Mouse (Mus musculus) kidney, embryonic 15.5 days (tissue): ENCODE measurements around the gene Pgrmc1. TPM values are rescaled to one million over a fixed set of nuclear protein-coding genes. Genes with fewer than 3 reads are reported as not detected.
"Not testable (repeated sequence)": the region's sequence is repeated elsewhere in the genome, so short reads cannot be mapped to it uniquely, and the experiment has no call there.

Experiments
- ATAC-seq: fragments of 200-750 bp; cut with Nextera tagmentation; replicated peaks from 2 replicates; pipeline ENCODE4 v1.8.0; 2017; ENCODE audit warnings: moderate TSS enrichment; ENCODE audit not compliant: low FRiP score
- H3K27ac ChIP-seq: fragments of 300-500 bp; sonication (generic); 2 replicates; pipeline ENCODE4 v1.5.1; 2015; ENCODE audit warnings: mild to moderate bottlenecking, inconsistent platforms
- H3K27me3 ChIP-seq: fragments of 300-500 bp; sonication (generic); 2 replicates; pipeline ENCODE4 v1.6.1; 2015; ENCODE audit warnings: inconsistent platforms
- H3K36me3 ChIP-seq: fragments of 300-500 bp; sonication (generic); 2 replicates; pipeline ENCODE4 v1.6.1; 2015; ENCODE audit warnings: inconsistent platforms
- H3K4me1 ChIP-seq: fragments of 300-500 bp; sonication (generic); 2 replicates; pipeline ENCODE4 v1.6.1; 2015; ENCODE audit warnings: inconsistent platforms
- H3K4me2 ChIP-seq: fragments of 300-500 bp; sonication (generic); 2 replicates; pipeline ENCODE4 v1.6.1; 2015; ENCODE audit warnings: moderate library complexity, mild to moderate bottlenecking, inconsistent platforms
- H3K4me3 ChIP-seq: fragments of 300-500 bp; sonication (generic); replicated peaks from 2 replicates; pipeline ENCODE4 v1.5.1; 2015; ENCODE audit warnings: mild to moderate bottlenecking, inconsistent platforms
- H3K9ac ChIP-seq: fragments of 300-500 bp; sonication (generic); 2 replicates; pipeline ENCODE4 v1.6.1; 2015; ENCODE audit warnings: mild to moderate bottlenecking, inconsistent platforms
- H3K9me3 ChIP-seq: fragments of 300-500 bp; sonication (generic); replicated peaks from 2 replicates; pipeline ENCODE4 v1.6.1; 2016; ENCODE audit warnings: inconsistent platforms
- WGBS: fragments of 180-500 bp; shearing (Covaris S2); methylation state at CpG from one replicate; pipeline ENCODE4 v1.1.7; 2015; ENCODE audit warnings: mixed read lengths; 5-methylcytosine and 5-hydroxymethylcytosine counted together
- polyA plus RNA-seq: library from polyadenylated mRNA; unstranded; fragments of >200 nt; fragmentation: Nextera tagmentation; extraction: Ambion mirVana; gene quantifications from 2 replicates; pipeline ENCODE4 v1.2.1, GENCODE M21; 2015

The Pgrmc1 gene
- polyA plus RNA-seq, 1 experiment from 2014 or later, result 289 TPM

DNA sequence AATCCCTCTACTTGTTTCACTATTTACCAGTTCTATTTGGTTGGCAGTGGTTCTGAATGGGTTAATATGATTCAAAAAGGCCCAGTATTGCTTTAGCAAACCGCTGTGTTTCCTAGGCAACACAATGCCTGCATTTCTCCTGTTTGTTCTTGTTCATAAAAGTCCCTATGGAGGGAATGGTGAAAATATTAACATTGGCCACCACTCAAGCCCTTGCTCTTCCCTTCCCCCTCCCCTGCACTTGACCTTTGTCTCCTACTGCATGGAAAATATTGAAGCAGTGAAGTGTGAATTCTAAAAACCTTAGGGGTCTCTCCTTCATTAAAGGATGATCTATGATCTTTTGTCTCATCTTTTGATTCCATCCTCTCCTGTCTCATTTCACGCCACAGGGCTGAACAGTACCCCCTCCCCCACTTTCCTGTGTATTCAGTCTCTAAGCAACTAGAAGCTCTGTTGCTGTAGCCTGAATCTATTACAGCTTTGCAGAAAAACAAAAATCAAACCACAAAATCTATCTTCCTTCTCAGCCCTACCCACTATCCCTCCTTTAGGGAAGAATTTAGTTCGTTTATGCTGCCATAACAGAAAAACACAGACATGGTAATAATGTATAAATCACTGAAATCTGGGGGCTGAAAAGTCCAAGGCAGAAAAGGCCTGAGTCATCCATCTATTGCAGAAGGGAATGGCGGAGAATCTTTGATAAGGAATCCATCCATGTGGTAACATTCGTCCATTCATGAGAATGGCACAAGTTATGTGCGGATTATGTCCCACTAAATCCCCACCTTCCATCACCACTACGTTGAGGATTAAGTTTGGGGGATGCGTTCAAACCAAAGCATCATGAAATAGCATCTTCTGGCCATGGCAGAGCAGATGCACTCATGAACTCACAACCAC is 10.4 kb upstream of the Pgrmc1 start:
- Histone ChIP-seq H3K4me2 (no peak overlapping the region), H3K4me3 (no peak overlapping the region), H3K4me1 (no peaks in the 10 kb centered on the region), H3K27me3 (no peaks in the 10 kb centered on the region), H3K9ac (no peak overlapping the region), H3K36me3 (no peaks in the 10 kb centered on the region), H3K27ac (no peak overlapping the region), H3K9me3 (no peaks in the 10 kb centered on the region)
- no peak for ATAC-seq
- 68% methylated on average over 8 of the region's 8 CpGs for WGBS

- no peaks in the 10 kb centered on the region for H3K4me1 ChIP-seq
- H3K9me3 ChIP-seq, result no peaks in the 10 kb centered on the region
- H3K4me2 ChIP-seq, result no peak overlapping the region
- H3K9ac ChIP-seq, result no peak overlapping the region
- H3K27me3 ChIP-seq, result no peaks in the 10 kb centered on the region
- ATAC-seq, result no peak
- H3K36me3 ChIP-seq, result no peaks in the 10 kb centered on the region
- WGBS, result 70% methylated on average over 7 of the region's 7 CpGs
- no peak overlapping the region for H3K27ac ChIP-seq
- no peak overlapping the region for H3K4me3 ChIP-seq
Measured at GRCm38 (mm10) chrX:36590266-36590665, 7.7 kb upstream of the Pgrmc1 start.

- H3K9me3 ChIP-seq, result no peaks in the 10 kb centered on the region
- no peak overlapping the region for H3K4me2 ChIP-seq
- no peak overlapping the region for H3K9ac ChIP-seq
- H3K4me1 ChIP-seq, result no peaks in the 10 kb centered on the region
- H3K27ac ChIP-seq, result no peak overlapping the region
- no peaks in the 10 kb centered on the region for H3K27me3 ChIP-seq
- no peak overlapping the region for H3K4me3 ChIP-seq
- no peak for ATAC-seq
- 59% methylated on average over 1 of the region's 1 CpGs for WGBS
- no peaks in the 10 kb centered on the region for H3K36me3 ChIP-seq
Measured at GRCm38 (mm10) chrX:36591120-36591519, 6.9 kb upstream of the Pgrmc1 start.

DNA sequence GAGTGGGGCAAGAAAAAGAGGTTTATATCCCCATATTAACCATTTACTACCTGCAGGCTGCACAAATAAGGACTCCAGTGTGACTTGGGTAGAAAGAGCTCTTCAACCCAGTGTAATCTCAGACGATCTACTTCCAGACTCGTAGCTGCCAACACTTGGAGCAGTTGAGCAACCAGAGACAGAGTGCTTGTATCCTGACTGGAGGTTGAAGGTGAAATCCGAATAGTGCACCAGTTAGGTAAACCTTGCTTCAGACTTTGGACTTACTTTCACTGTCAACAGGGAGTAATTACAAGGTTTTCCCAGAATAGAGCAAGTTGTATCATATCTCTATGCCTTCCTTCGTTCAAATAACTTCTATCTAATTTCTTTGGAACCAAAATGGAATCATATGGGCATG is 6.5 kb upstream of the Pgrmc1 start:
- no peaks in the 10 kb centered on the region for H3K36me3 ChIP-seq
- WGBS, result 72% methylated on average over 4 of the region's 4 CpGs
- H3K4me1 ChIP-seq, result no peaks in the 10 kb centered on the region
- H3K4me3 ChIP-seq, result no peak overlapping the region
- H3K9ac ChIP-seq, result no peak overlapping the region
- H3K27me3 ChIP-seq, result no peaks in the 10 kb centered on the region
- no peak overlapping the region for H3K4me2 ChIP-seq
- H3K27ac ChIP-seq, result no peak overlapping the region
- no peak for ATAC-seq
- H3K9me3 ChIP-seq, result no peaks in the 10 kb centered on the region

GRCm38 (mm10) chrX:36595247-36595646 is 2.8 kb upstream of the Pgrmc1 start:
- Histone ChIP-seq H3K9me3 (no peaks in the 10 kb centered on the region; the same call in 1 of the 2 replicates), H3K27ac (no peak overlapping the region), H3K4me3 (no peak overlapping the region), H3K9ac (no peak overlapping the region), H3K27me3 (no peaks in the 10 kb centered on the region), H3K4me1 (0 out of 2 replicates have a peak, but pooled peaks cover 7% of the 10 kb centered on the region), H3K4me2 (no peak overlapping the region), H3K36me3 (no peaks in the 10 kb centered on the region)
- no peak for ATAC-seq
- WGBS, result 85% methylated on average over 3 of the region's 3 CpGs

DNA sequence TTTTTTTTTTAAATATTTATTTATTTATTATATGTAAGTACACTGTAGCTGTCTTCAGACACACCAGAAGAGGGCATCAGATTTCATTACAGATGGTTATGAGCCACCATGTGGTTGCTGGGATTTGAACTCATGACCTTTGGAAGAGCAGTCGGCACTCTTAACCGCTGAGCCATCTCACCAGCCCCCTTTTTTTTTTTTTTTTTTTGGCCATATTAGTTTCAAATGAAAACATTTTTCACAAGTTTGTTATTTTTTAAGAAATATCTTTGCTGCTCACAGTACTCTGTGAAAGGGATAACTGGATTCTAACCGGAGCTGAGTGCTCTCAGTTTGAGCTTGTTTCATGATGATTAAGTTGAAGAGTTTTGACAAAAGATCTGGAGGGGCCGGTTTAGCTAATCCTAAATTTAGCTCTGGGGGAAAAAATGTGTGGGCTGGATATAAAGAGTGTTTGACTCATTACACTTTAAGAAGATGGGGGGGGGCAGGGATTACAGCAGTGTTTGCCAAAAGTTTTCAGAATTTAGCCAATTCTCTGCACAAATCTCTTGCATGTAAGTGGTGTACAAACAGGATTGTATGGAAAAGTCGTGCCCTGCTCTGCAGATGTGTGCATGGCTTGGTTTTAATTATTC is 1.4 kb upstream of the Pgrmc1 start:
- not testable (repeated sequence) for H3K27ac ChIP-seq, H3K4me2 ChIP-seq, H3K27me3 ChIP-seq, H3K4me3 ChIP-seq, H3K36me3 ChIP-seq, H3K4me1 ChIP-seq, ATAC-seq, H3K9me3 ChIP-seq, H3K9ac ChIP-seq
- 65% methylated on average over 5 of the region's 5 CpGs for WGBS

- 17% methylated on average over 41 of the region's 41 CpGs for WGBS
- Histone ChIP-seq H3K36me3 (peaks cover 6% of the 10 kb centered on the region; the same call in 1 of the 2 replicates), H3K27ac (peak overlapping the region; percentile 85), H3K4me2 (peak overlapping the region; percentile 55), H3K9ac (peak overlapping the region; percentile 69), H3K27me3 (no peaks in the 10 kb centered on the region), H3K4me1 (0 out of 2 replicates have a peak, but pooled peaks cover 7% of the 10 kb centered on the region), H3K4me3 (peak overlapping the region; percentile 65), H3K9me3 (no peaks in the 10 kb centered on the region; the same call in 1 of the 2 replicates)
- ATAC-seq, result peak; percentile 65
Measured at GRCm38 (mm10) chrX:36598390-36598810, 394 bp downstream of the Pgrmc1 start.

DNA sequence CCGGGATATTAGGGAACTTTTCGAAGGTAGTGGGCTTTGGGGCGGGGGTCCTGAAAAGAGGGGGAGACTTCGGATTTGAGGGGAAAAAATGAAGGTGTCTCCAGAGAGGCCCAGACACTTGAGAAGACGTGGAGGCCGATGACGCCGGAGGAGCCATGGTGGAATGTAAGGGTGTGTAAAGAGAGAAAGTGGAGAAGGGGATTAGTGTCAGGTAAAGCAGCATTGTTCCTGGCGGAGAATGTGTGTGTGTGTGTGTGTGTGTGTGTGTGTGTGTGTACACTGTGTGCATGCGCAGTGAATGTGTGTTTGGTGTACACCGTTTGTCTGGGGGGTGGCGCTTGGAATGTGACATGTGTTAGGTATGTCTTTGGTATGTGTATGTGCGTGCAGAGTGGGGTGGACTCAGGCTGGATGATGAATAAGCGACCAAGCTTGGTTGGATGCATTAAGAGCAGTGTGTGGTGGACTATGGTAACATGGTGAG is 897 bp downstream of the Pgrmc1 start:
- Histone ChIP-seq H3K4me2 (peak overlapping the region; percentile 55), H3K4me1 (0 out of 2 replicates have a peak, but pooled peaks cover 7% of the 10 kb centered on the region), H3K27me3 (no peaks in the 10 kb centered on the region), H3K9me3 (no peaks in the 10 kb centered on the region; the same call in 1 of the 2 replicates), H3K4me3 (peak overlapping the region; percentile 65), H3K9ac (peak overlapping the region; percentile 69), H3K27ac (peak overlapping the region; percentile 85), H3K36me3 (peaks cover 9% of the 10 kb centered on the region)
- WGBS, result 27% methylated on average over 14 of the region's 14 CpGs
- 0 out of 2 replicates have a peak, but pooled peaks have one; percentile 26 for ATAC-seq

DNA sequence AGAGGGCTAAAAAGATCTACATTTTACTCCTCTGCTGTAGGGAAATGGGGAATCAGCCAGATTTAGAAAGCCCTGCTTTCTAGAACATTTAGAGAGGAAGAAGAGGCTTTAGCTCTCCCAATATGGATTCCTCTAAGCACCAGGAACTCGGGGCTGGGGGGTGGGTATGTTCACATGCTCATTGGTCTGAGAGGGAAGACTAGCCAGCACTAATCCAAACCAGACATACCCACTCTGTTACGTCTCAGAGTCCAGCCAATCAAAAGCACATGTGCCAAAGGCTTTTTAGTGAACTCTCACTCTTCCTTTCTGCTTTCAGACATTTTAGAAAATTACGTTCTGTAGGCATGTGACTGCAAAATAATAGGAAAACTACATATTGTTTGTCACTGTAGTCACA is 1.6 kb downstream of the Pgrmc1 start:
- no peak overlapping the region for H3K27ac ChIP-seq
- H3K9me3 ChIP-seq, result no peaks in the 10 kb centered on the region; the same call in 1 of the 2 replicates
- ATAC-seq, result no peak
- H3K27me3 ChIP-seq, result no peaks in the 10 kb centered on the region
- peaks cover 10% of the 10 kb centered on the region for H3K36me3 ChIP-seq
- peak overlapping the region; percentile 65 for H3K4me3 ChIP-seq
- WGBS, result 48% methylated on average over 3 of the region's 3 CpGs
- peak overlapping the region; percentile 55 for H3K4me2 ChIP-seq
- peak overlapping the region; percentile 69; the same call in 1 of the 2 replicates for H3K9ac ChIP-seq
- 0 out of 2 replicates have a peak, but pooled peaks cover 7% of the 10 kb centered on the region for H3K4me1 ChIP-seq

- ATAC-seq, result no peak
Measured at GRCm38 (mm10) chrX:36600066-36600465, 2.1 kb downstream of the Pgrmc1 start.

DNA sequence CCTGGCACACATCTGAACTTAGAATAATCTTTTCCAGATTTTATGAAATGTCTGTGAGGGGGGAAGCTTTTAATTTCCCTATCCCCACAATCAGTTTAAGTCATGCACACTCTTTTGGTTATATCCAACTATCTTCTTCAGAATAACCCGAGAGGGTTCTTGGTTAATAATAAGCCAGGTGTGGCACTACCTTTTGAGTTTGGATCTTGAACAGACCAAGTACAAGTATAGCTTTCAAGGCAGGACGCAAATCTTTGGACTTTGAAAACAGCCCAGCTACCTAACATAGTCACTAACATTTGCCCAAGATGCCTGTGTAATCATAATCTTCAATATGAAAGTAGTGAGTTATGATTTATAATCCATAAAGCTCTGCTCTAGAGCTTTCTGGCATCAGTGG is 4.9 kb downstream of the Pgrmc1 start:
- no peak overlapping the region for H3K27ac ChIP-seq
- ATAC-seq, result no peak
- H3K36me3 ChIP-seq, result peaks cover 25% of the 10 kb centered on the region
- 81% methylated on average over 2 of the region's 2 CpGs for WGBS
- no peak overlapping the region for H3K9ac ChIP-seq
- no peak overlapping the region for H3K4me3 ChIP-seq
- H3K27me3 ChIP-seq, result no peaks in the 10 kb centered on the region
- no peaks in the 10 kb centered on the region; the same call in 1 of the 2 replicates for H3K9me3 ChIP-seq
- H3K4me2 ChIP-seq, result no peak overlapping the region
- H3K4me1 ChIP-seq, result 0 out of 2 replicates have a peak, but pooled peaks cover 7% of the 10 kb centered on the region

More at GRCm38 (mm10) chrX:36600066-36600465, 2.1 kb downstream of the Pgrmc1 start:
- H3K36me3 ChIP-seq, result peaks cover 14% of the 10 kb centered on the region
- no peaks in the 10 kb centered on the region; the same call in 1 of the 2 replicates for H3K9me3 ChIP-seq
- no peaks in the 10 kb centered on the region for H3K27me3 ChIP-seq
- H3K9ac ChIP-seq, result no peak overlapping the region
- peak overlapping the region; percentile 55; the same call in 1 of the 2 replicates for H3K4me2 ChIP-seq
- no peak overlapping the region for H3K4me3 ChIP-seq
- 0 out of 2 replicates have a peak, but pooled peaks cover 7% of the 10 kb centered on the region for H3K4me1 ChIP-seq
- no peak overlapping the region for H3K27ac ChIP-seq
- 77% methylated on average over 8 of the region's 8 CpGs for whole genome bisulfite sequencing

DNA sequence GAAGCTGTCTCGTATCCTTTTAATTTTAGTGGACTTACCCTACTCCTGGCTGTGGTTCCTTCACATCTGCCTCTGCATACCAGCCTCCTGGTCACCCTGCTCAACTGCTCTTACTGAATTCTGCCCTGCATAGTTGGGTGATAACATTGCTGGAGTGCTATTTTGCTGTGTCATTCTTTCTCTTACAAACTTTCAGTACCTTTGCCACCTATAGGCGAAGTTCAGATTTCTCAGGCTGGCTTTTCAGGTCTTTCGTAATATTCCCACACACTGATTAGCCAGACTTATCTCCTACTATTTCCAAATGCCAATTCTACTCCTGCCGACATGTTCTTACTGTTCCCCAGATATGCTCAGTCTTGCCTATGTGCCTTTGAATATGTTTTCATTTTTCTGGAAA is 6.0 kb downstream of the Pgrmc1 start:
- H3K9ac ChIP-seq, result no peak overlapping the region
- H3K4me2 ChIP-seq, result no peak overlapping the region
- H3K4me3 ChIP-seq, result no peak overlapping the region
- no peaks in the 10 kb centered on the region for H3K9me3 ChIP-seq
- H3K27me3 ChIP-seq, result no peaks in the 10 kb centered on the region
- no peak for ATAC-seq
- H3K27ac ChIP-seq, result no peak overlapping the region
- 0 out of 2 replicates have a peak, but pooled peaks cover 7% of the 10 kb centered on the region for H3K4me1 ChIP-seq
- WGBS, result 89% methylated on average over 4 of the region's 4 CpGs
- peaks cover 25% of the 10 kb centered on the region for H3K36me3 ChIP-seq
